Mouse (Mus musculus): ENCODE measurements around the gene Psmb5.
"Not testable (repeated sequence)": the region's sequence is repeated elsewhere in the genome, so short reads cannot be mapped to it uniquely, and the experiment has no call there.

The Psmb5 gene

GRCm38 (mm10) chr14:54630583-54631239 is 12.9 kb upstream of the Psmb5 start:
- peak; percentile 67 for DNase-seq

- no peak for DNase-seq
Observed at GRCm38 (mm10) chr14:54629797-54630196, 12.0 kb upstream of the Psmb5 start.

- no peak for DNase-seq
Observed at GRCm38 (mm10) chr14:54628103-54628502, 10.3 kb upstream of the Psmb5 start.

- no peak for DNase-seq
Observed at GRCm38 (mm10) chr14:54624976-54625375, 7.2 kb upstream of the Psmb5 start.

- DNase-seq: no peak
Observed at GRCm38 (mm10) chr14:54623334-54623733, 5.5 kb upstream of the Psmb5 start.

- no peak for DNase-seq
Observed at GRCm38 (mm10) chr14:54621133-54621532, 3.3 kb upstream of the Psmb5 start, which contains the start of gene Psmb11. Gene Psmb11, plus strand, starts transcription at chr14:54621433.

- no peak for DNase-seq
Observed at GRCm38 (mm10) chr14:54617152-54617896, 498 bp downstream of the Psmb5 start.

GRCm38 (mm10) chr14:54616226-54616825 is 1.5 kb downstream of the Psmb5 start:
- DNase-seq: no peak

GRCm38 (mm10) chr14:54614130-54614529 is 3.7 kb downstream of the Psmb5 start:
- DNase-seq: not testable (repeated sequence)

GRCm38 (mm10) chr14:54610648-54611047 is 7.2 kb downstream of the Psmb5 start:
- DNase-seq: peak; percentile 41

GRCm38 (mm10) chr14:54609962-54610361 is 7.9 kb downstream of the Psmb5 start:
- peak; percentile 62 for DNase-seq

- no peak for DNase-seq
Observed at GRCm38 (mm10) chr14:54609245-54609644, 8.6 kb downstream of the Psmb5 start.

GRCm38 (mm10) chr14:54607226-54607625 is 10.6 kb downstream of the Psmb5 start:
- DNase-seq: peak; percentile 68

GRCm38 (mm10) chr14:54605752-54606321 is 12.0 kb downstream of the Psmb5 start, which contains the start of gene 4931414P19Rik:
Gene 4931414P19Rik, minus strand, starts transcription at chr14:54605993.
- peak; percentile 87 for DNase-seq

- DNase-seq: no peak
Observed at GRCm38 (mm10) chr14:54603686-54604085, 14.1 kb downstream of the Psmb5 start.

- DNase-seq: peak; percentile 99
Observed at GRCm38 (mm10) chr14:54603038-54603654, 14.7 kb downstream of the Psmb5 start.

- no peak for DNase-seq
Observed at GRCm38 (mm10) chr14:54602613-54603012, 15.2 kb downstream of the Psmb5 start.

- no peak for DNase-seq
Observed at GRCm38 (mm10) chr14:54601601-54602000, 16.2 kb downstream of the Psmb5 start.

- no peak for DNase-seq
Observed at GRCm38 (mm10) chr14:54597084-54597483, 20.7 kb downstream of the Psmb5 start.

GRCm38 (mm10) chr14:54594631-54595414 is 23.0 kb downstream of the Psmb5 start:
- DNase-seq: no peak

GRCm38 (mm10) chr14:54594055-54594454 is 23.8 kb downstream of the Psmb5 start:
- DNase-seq: no peak

GRCm38 (mm10) chr14:54592319-54592934 is 25.4 kb downstream of the Psmb5 start:
- no peak for DNase-seq
